In genomic region chr17:25808028-25808427, GRCm38 (mm10) we compare ENCODE assay signal across 9 mouse cellular contexts. TPM values are rescaled to one million over a fixed set of nuclear protein-coding genes. Genes with fewer than 3 reads are reported as not detected.
DNase-seq lines count a peak whose midpoint lies in the region; ATAC-seq and TF ChIP-seq lines count a peak whose summit lies in the region.
"Had no signal": no experiment of that assay in that cellular context is flagged by ENCODE, and none has a peak within 500 bp of the region (broad histone marks: within the 10 kb centered on the region; RNA-seq: fewer than 3 reads in every experiment).

No protein-coding gene starts in this region.

- no peak overlapping the region for H3K27ac ChIP-seq in liver, embryonic 12.5 days
- H3K27ac ChIP-seq in liver, postnatal 0 days (ENCODE audit: low read depth), result no peak overlapping the region
- H3K27ac ChIP-seq in forebrain, embryonic 12.5 days, result peak overlapping the region; percentile 97
- H3K27ac ChIP-seq in intestine, postnatal 0 days (ENCODE audit: low read depth, low read length), result no peak overlapping the region
- peak overlapping the region; percentile 98 for H3K27ac ChIP-seq in neural tube, embryonic 15.5 days (replicated peaks)

- DNase-seq in liver, postnatal 0 days, result no peak
- DNase-seq in gastrocnemius, postnatal 14 days, result no peak
- no peak for DNase-seq in lung, postnatal 36 days
- DNase-seq in gastrocnemius, adult 8-10 months (ENCODE audit: low spot score in 2 of 2), result no peak

- no peak for ATAC-seq in liver, embryonic 12.5 days
- ATAC-seq in liver, postnatal 0 days, result no peak
- 0 out of 2 replicates have a peak, but pooled peaks have one; percentile 0 for ATAC-seq in forebrain, embryonic 12.5 days (ENCODE audit: low FRiP score)
- ATAC-seq in intestine, postnatal 0 days, result no peak
- ATAC-seq in neural tube, embryonic 15.5 days (ENCODE audit: low FRiP score), result no peak

- no peak for TF ChIP-seq EP300 in liver, postnatal 0 days (IDR thresholded peaks at IDR 0.05; ENCODE audit: low read depth)

- WGBS in liver, embryonic 12.5 days (ENCODE audit: insufficient replicate concordance), result 40% methylated on average over 5 of the region's 5 CpGs
- WGBS in liver, postnatal 0 days (ENCODE audit: insufficient replicate concordance), result 37% methylated on average over 5 of the region's 5 CpGs
- WGBS in forebrain, embryonic 12.5 days, result 35% methylated on average over 5 of the region's 5 CpGs
- WGBS in intestine, postnatal 0 days, result 51% methylated on average over 5 of the region's 5 CpGs
- WGBS in neural tube, embryonic 15.5 days, result 26% methylated on average over 5 of the region's 5 CpGs

- H3K36me3 ChIP-seq in liver, embryonic 12.5 days, result no peaks in the 10 kb centered on the region
- no peaks in the 10 kb centered on the region for H3K36me3 ChIP-seq in liver, postnatal 0 days (replicated peaks; ENCODE audit: insufficient read depth, low read length)
- H3K36me3 ChIP-seq in forebrain, embryonic 12.5 days (replicated peaks), result no peaks in the 10 kb centered on the region
- H3K36me3 ChIP-seq in intestine, postnatal 0 days (ENCODE audit: control insufficient read depth, insufficient read depth), result no peaks in the 10 kb centered on the region
- H3K36me3 ChIP-seq in neural tube, embryonic 15.5 days, result no peaks in the 10 kb centered on the region

- no peaks in the 10 kb centered on the region for H3K9me3 ChIP-seq in liver, embryonic 12.5 days (replicated peaks)
- no peaks in the 10 kb centered on the region for H3K9me3 ChIP-seq in liver, postnatal 0 days (ENCODE audit: low read length)
- H3K9me3 ChIP-seq in forebrain, embryonic 12.5 days, result no peaks in the 10 kb centered on the region
- no peaks in the 10 kb centered on the region for H3K9me3 ChIP-seq in intestine, postnatal 0 days (ENCODE audit: control insufficient read depth)
- no peaks in the 10 kb centered on the region for H3K9me3 ChIP-seq in neural tube, embryonic 15.5 days (replicated peaks)
- H3K9me3 ChIP-seq: megakaryocyte, embryonic 14.5 days had no signal

- no peak for TF ChIP-seq CTCF in liver, postnatal 0 days (IDR thresholded peaks at IDR 0.05; ENCODE audit: low read depth)
- TF ChIP-seq CTCF in intestine, postnatal 0 days (IDR thresholded peaks at IDR 0.05; ENCODE audit: low read depth), result no peak

- intact Hi-C loops in gastrocnemius, postnatal 14 days (cut with DNase I; ENCODE audit: low total_unique reads), result no loop called here

- peak overlapping the region; percentile 55; the same call in 1 of the 2 replicates for H3K4me3 ChIP-seq in liver, embryonic 12.5 days
- no peak overlapping the region for H3K4me3 ChIP-seq in liver, postnatal 0 days (ENCODE audit: low read depth, low read length)
- H3K4me3 ChIP-seq in forebrain, embryonic 12.5 days (replicated peaks), result peak overlapping the region; percentile 85
- H3K4me3 ChIP-seq in intestine, postnatal 0 days (ENCODE audit: low read depth, low read length), result no peak overlapping the region
- H3K4me3 ChIP-seq in neural tube, embryonic 15.5 days (replicated peaks), result peak overlapping the region; percentile 96

- H3K4me2 ChIP-seq in liver, embryonic 12.5 days, result peak overlapping the region; percentile 77; the same call in 1 of the 2 replicates
- H3K4me2 ChIP-seq in liver, postnatal 0 days (ENCODE audit: low read depth, low read length), result no peak overlapping the region
- peak overlapping the region; percentile 80 for H3K4me2 ChIP-seq in forebrain, embryonic 12.5 days
- peak overlapping the region; percentile 92; the same call in 1 of the 2 replicates for H3K4me2 ChIP-seq in intestine, postnatal 0 days (replicated peaks; ENCODE audit: low read depth)
- H3K4me2 ChIP-seq in neural tube, embryonic 15.5 days, result peak overlapping the region; percentile 94

- H3K4me1 ChIP-seq in liver, embryonic 12.5 days, result peaks cover 14% of the 10 kb centered on the region
- peaks cover 12% of the 10 kb centered on the region; the same call in 1 of the 2 replicates for H3K4me1 ChIP-seq in liver, postnatal 0 days (ENCODE audit: insufficient read depth)
- H3K4me1 ChIP-seq in forebrain, embryonic 12.5 days, result peaks cover 51% of the 10 kb centered on the region
- no peaks in the 10 kb centered on the region for H3K4me1 ChIP-seq in intestine, postnatal 0 days (replicated peaks; ENCODE audit: control insufficient read depth, insufficient read depth, low read length)
- peaks cover 49% of the 10 kb centered on the region for H3K4me1 ChIP-seq in neural tube, embryonic 15.5 days

- H3K27me3 ChIP-seq in liver, embryonic 12.5 days (replicated peaks), result peaks cover 88% of the 10 kb centered on the region
- H3K27me3 ChIP-seq in liver, postnatal 0 days (ENCODE audit: insufficient read depth, low read length), result peaks cover 53% of the 10 kb centered on the region
- peaks cover 20% of the 10 kb centered on the region for H3K27me3 ChIP-seq in forebrain, embryonic 12.5 days
- peaks cover 28% of the 10 kb centered on the region for H3K27me3 ChIP-seq in intestine, postnatal 0 days (replicated peaks; ENCODE audit: control insufficient read depth, insufficient read depth, low read length)
- no peaks in the 10 kb centered on the region for H3K27me3 ChIP-seq in neural tube, embryonic 15.5 days (replicated peaks)

- no peak overlapping the region for H3K9ac ChIP-seq in liver, embryonic 12.5 days
- no peak overlapping the region for H3K9ac ChIP-seq in liver, postnatal 0 days (replicated peaks)
- peak overlapping the region; percentile 97 for H3K9ac ChIP-seq in forebrain, embryonic 12.5 days
- H3K9ac ChIP-seq in intestine, postnatal 0 days (ENCODE audit: low read depth, low read length), result no peak overlapping the region
- H3K9ac ChIP-seq in neural tube, embryonic 15.5 days (replicated peaks), result peak overlapping the region; percentile 97

RNA-seq across cellular contexts. Expression of gene Fbxl16, which starts 0.9 kb away (rescaled TPM):
- 0.18 and 0.33 TPM in 2 replicates for polyA plus RNA-seq in liver, embryonic 12.5 days (2016; fragmentation: Nextera tagmentation; extraction: Ambion mirVana)
- polyA plus RNA-seq in liver, postnatal 0 days (2015; fragmentation: Nextera tagmentation; extraction: Ambion mirVana), result 0.05 TPM in 1 of 2 replicates, not detected in the other
- polyA plus RNA-seq in forebrain, embryonic 12.5 days (2016; fragmentation: Nextera tagmentation; extraction: Ambion mirVana), result 21.0 and 23.7 TPM in 2 replicates
- 1.1 and 1.5 TPM in 2 replicates for polyA plus RNA-seq in intestine, postnatal 0 days (2015; fragmentation: Nextera tagmentation; extraction: Ambion mirVana)
- polyA plus RNA-seq in neural tube, embryonic 15.5 days (2015; fragmentation: Nextera tagmentation; extraction: Ambion mirVana), result 31.3 and 40.9 TPM in 2 replicates
- 1 to 10 TPM in 1 of 2 experiments, under 1 TPM in 1; 0.95 to 2.2 TPM for total RNA-seq in gastrocnemius, postnatal 14 days (2021)
- total RNA-seq in gastrocnemius, adult 8-10 months (2022), result 1 to 10 TPM in 1 of 4 experiments, under 1 TPM in 3; 0.27 to 1.0 (median 0.71) TPM

RNA-seq across cellular contexts. Expression of gene Metrn, which starts 11.1 kb away (rescaled TPM):
- polyA plus RNA-seq in liver, embryonic 12.5 days (2016; fragmentation: Nextera tagmentation; extraction: Ambion mirVana), result 29.1 and 31.7 TPM in 2 replicates
- polyA plus RNA-seq in liver, postnatal 0 days (2015; fragmentation: Nextera tagmentation; extraction: Ambion mirVana), result 11.9 TPM in 2 replicates
- 61.2 and 79.6 TPM in 2 replicates for polyA plus RNA-seq in forebrain, embryonic 12.5 days (2016; fragmentation: Nextera tagmentation; extraction: Ambion mirVana)
- polyA plus RNA-seq in intestine, postnatal 0 days (2015; fragmentation: Nextera tagmentation; extraction: Ambion mirVana), result 21.4 and 23.5 TPM in 2 replicates
- polyA plus RNA-seq in neural tube, embryonic 15.5 days (2015; fragmentation: Nextera tagmentation; extraction: Ambion mirVana), result 72.7 and 75.2 TPM in 2 replicates
- total RNA-seq in gastrocnemius, postnatal 14 days (2021), result 10 to 100 TPM; 46.6 to 60.9 TPM
- total RNA-seq in gastrocnemius, adult 8-10 months (2022), result 10 to 100 TPM; 39.6 to 52.1 (median 46.8) TPM

RNA-seq across cellular contexts. Expression of gene AC134908.4, which starts 12.6 kb away (rescaled TPM):
- not detected in 2 replicates for polyA plus RNA-seq in liver, embryonic 12.5 days (2016; fragmentation: Nextera tagmentation; extraction: Ambion mirVana)
- not detected in 2 replicates for polyA plus RNA-seq in liver, postnatal 0 days (2015; fragmentation: Nextera tagmentation; extraction: Ambion mirVana)
- not detected in 2 replicates for polyA plus RNA-seq in forebrain, embryonic 12.5 days (2016; fragmentation: Nextera tagmentation; extraction: Ambion mirVana)
- not detected in 2 replicates for polyA plus RNA-seq in intestine, postnatal 0 days (2015; fragmentation: Nextera tagmentation; extraction: Ambion mirVana)
- 3.1 TPM in 1 of 2 replicates, not detected in the other for polyA plus RNA-seq in neural tube, embryonic 15.5 days (2015; fragmentation: Nextera tagmentation; extraction: Ambion mirVana)
- total RNA-seq in gastrocnemius, postnatal 14 days (2021), result not detected
- 1 to 10 TPM in 1 of 4 experiments, not detected in 3; 1.2 TPM for total RNA-seq in gastrocnemius, adult 8-10 months (2022)

RNA-seq across cellular contexts. Expression of gene Fam173a, which starts 15.3 kb away (rescaled TPM):
- polyA plus RNA-seq in liver, embryonic 12.5 days (2016; fragmentation: Nextera tagmentation; extraction: Ambion mirVana), result 59.8 and 68.1 TPM in 2 replicates
- 51.5 and 51.6 TPM in 2 replicates for polyA plus RNA-seq in liver, postnatal 0 days (2015; fragmentation: Nextera tagmentation; extraction: Ambion mirVana)
- polyA plus RNA-seq in forebrain, embryonic 12.5 days (2016; fragmentation: Nextera tagmentation; extraction: Ambion mirVana), result 76.7 and 80.8 TPM in 2 replicates
- 127 and 129 TPM in 2 replicates for polyA plus RNA-seq in intestine, postnatal 0 days (2015; fragmentation: Nextera tagmentation; extraction: Ambion mirVana)
- 94.0 and 94.1 TPM in 2 replicates for polyA plus RNA-seq in neural tube, embryonic 15.5 days (2015; fragmentation: Nextera tagmentation; extraction: Ambion mirVana)
- total RNA-seq in gastrocnemius, postnatal 14 days (2021), result 10 to 100 TPM; 36.1 to 37.9 TPM
- 10 to 100 TPM; 46.3 to 53.3 (median 47.6) TPM for total RNA-seq in gastrocnemius, adult 8-10 months (2022)

RNA-seq across cellular contexts. Expression of gene Wdr24, which starts 15.4 kb away (rescaled TPM):
- 17.7 and 18.7 TPM in 2 replicates for polyA plus RNA-seq in liver, embryonic 12.5 days (2016; fragmentation: Nextera tagmentation; extraction: Ambion mirVana)
- 5.5 and 7.2 TPM in 2 replicates for polyA plus RNA-seq in liver, postnatal 0 days (2015; fragmentation: Nextera tagmentation; extraction: Ambion mirVana)
- 27.8 and 28.2 TPM in 2 replicates for polyA plus RNA-seq in forebrain, embryonic 12.5 days (2016; fragmentation: Nextera tagmentation; extraction: Ambion mirVana)
- polyA plus RNA-seq in intestine, postnatal 0 days (2015; fragmentation: Nextera tagmentation; extraction: Ambion mirVana), result 9.6 and 10.2 TPM in 2 replicates
- polyA plus RNA-seq in neural tube, embryonic 15.5 days (2015; fragmentation: Nextera tagmentation; extraction: Ambion mirVana), result 26.5 and 29.9 TPM in 2 replicates
- total RNA-seq in gastrocnemius, postnatal 14 days (2021), result 1 to 10 TPM; 9.1 to 9.2 TPM
- 10 to 100 TPM in 3 of 4 experiments, 1 to 10 TPM in 1; 9.8 to 13.2 (median 11.7) TPM for total RNA-seq in gastrocnemius, adult 8-10 months (2022)

Comparison
In these comparisons a context has a peak if more than half of its experiments do, and no peak if none do; other contexts are left out.
1. H3K4me3 ChIP-seq: peak in liver, embryonic 12.5 days (single experiment), forebrain, embryonic 12.5 days (single experiment) and neural tube, embryonic 15.5 days (single experiment); none in liver, postnatal 0 days (single experiment) and intestine, postnatal 0 days (single experiment).
2. H3K27ac ChIP-seq: peak in forebrain, embryonic 12.5 days (single experiment) and neural tube, embryonic 15.5 days (single experiment); none in liver, embryonic 12.5 days (single experiment), liver, postnatal 0 days (single experiment) and intestine, postnatal 0 days (single experiment).
3. H3K9ac ChIP-seq: peak in forebrain, embryonic 12.5 days (single experiment) and neural tube, embryonic 15.5 days (single experiment); none in liver, embryonic 12.5 days (single experiment), liver, postnatal 0 days (single experiment) and intestine, postnatal 0 days (single experiment).